Mouse (Mus musculus) embryonic fibroblast, embryonic 13.5 days (primary cell): ENCODE results near the gene Hlcs.

ENCODE experiments used
- CTCF ChIP-seq: IDR thresholded peaks from 2 replicates; pipeline ENCODE4 v1.5.1; 2011; ENCODE audit warnings: mild to moderate bottlenecking, control low read depth, low read length, moderate library complexity, borderline replicate concordance; ENCODE audit not compliant: insufficient read depth
- POLR2A ChIP-seq: IDR thresholded peaks from 2 replicates; pipeline ENCODE4 v1.6.1; 2011; ENCODE audit warnings: low read depth, mild to moderate bottlenecking, control low read depth, low read length, moderate library complexity

DNA sequence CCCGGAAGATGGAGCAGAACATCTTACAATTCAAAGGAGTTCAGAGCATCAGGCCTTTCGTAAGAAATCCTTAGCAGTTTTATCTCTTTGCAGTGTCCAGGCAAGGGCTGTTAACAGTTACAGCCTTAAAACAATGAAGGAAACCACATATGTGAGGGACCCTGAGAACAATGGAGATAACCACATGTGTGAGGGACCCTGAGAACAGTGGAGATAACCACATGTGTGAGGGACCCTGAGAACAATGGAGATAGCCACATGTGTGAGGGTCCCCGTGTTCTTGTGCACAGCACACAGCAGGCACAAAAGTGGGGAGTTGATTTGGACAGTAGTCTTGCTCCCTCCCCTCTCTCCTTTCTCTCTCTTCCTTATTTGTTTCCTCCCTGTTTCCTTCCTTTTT lies 44.7 kb upstream of the Hlcs start:
- no peak for TF ChIP-seq CTCF
- TF ChIP-seq POLR2A = no peak
